Mouse (Mus musculus): ENCODE results near the gene Slc13a4.

Slc13a4 gene

DNA sequence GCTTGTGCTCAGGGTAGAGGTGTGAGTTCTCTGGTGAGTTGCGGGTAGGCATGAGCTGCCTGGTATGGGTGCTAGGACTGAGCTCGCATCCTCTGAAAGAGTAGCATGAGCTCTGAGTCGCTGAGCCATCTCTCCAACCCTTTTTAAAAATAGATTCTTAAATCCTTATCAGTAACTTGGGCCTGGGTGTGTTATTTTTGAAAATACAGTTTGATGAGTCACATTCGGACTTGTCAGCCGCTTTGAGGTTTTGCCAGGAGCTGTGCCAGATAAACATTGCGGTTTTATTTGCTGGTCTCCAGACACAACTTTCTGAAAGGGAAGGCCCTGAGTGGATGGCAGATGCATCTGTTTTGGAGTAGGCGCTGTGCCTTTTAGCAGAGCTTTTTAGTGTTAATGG lies 51.2 kb downstream of the Slc13a4 start:
- peak; percentile 94 for DNase-seq (ENCODE audit: low read depth)

DNA sequence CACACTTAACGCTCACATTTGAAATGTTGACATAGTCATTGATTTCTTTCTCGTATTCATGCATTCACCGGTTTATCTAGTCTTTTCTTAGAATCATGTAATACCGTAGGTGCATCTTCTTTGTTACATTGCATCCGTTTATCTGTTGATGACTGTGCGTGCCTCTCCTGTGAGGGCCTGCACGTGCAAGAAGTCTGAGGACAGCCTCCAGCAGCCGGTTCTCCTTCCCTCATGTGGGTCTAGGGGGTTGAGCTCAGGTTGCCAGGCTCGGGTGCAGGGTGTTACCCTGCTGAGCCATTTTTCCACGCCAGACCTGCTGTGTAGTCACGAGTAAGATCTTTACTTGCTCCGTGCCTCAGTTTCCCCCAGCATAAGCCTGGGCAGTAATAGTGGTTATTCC lies 52.9 kb downstream of the Slc13a4 start:
- DNase-seq (ENCODE audit: low read depth): no peak

DNA sequence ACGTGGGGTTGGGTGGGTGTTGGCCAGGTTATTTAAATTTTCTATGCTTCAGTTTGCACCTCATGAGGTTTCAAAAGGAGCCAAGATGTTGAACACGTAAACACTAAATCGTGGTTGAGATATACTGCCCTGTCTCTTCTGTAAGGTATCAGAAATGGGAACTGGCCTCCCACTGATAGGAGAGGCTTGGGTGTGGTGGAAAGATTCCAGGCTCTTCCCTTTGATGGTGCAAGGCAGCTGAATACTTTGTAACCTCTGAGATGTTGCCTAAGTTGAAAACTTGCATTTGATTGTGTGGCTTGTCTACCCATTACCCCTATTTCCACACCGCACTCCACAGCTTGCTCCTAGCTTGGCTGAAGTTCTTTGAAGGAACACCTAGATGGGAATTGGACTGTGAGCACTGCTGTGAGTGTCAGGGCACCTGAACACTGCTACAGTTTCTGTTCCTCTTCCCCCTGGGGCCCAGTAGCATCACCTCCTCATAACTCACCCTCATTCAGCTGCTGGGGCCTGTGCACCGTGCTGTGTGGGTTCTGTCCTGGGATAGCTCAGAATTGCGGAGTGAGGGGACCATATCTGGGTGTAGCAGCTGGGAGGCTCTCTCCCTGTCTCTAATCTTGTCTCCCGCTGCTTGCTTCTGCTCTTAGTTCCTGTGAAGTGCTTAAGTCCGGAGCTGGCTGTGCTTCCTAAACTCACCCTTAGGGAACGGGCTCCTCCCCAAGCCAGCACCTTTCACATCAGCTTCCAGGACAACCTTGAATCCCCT lies 53.6 kb downstream of the Slc13a4 start:
- no peak for DNase-seq (ENCODE audit: low read depth)

DNA sequence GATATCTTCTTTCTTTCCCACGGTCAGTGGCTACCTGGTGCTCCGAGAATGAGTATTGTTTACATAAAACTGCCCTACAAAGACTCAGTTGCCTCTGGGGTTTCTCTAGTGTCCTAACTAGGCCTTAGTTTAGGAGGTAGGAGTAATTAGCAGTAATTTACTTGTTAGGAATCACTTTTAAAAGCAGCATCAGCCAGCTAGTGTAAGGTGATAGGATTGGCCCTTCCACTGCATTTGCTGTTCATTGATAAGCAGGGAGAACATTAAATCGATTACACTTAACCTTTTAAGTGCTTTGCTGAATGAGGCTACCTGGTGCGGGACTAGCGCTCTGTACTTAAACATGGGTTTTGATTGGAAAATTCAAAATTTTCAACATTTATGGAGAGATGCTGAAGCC lies 54.5 kb downstream of the Slc13a4 start:
- DNase-seq (ENCODE audit: low read depth): no peak

DNA sequence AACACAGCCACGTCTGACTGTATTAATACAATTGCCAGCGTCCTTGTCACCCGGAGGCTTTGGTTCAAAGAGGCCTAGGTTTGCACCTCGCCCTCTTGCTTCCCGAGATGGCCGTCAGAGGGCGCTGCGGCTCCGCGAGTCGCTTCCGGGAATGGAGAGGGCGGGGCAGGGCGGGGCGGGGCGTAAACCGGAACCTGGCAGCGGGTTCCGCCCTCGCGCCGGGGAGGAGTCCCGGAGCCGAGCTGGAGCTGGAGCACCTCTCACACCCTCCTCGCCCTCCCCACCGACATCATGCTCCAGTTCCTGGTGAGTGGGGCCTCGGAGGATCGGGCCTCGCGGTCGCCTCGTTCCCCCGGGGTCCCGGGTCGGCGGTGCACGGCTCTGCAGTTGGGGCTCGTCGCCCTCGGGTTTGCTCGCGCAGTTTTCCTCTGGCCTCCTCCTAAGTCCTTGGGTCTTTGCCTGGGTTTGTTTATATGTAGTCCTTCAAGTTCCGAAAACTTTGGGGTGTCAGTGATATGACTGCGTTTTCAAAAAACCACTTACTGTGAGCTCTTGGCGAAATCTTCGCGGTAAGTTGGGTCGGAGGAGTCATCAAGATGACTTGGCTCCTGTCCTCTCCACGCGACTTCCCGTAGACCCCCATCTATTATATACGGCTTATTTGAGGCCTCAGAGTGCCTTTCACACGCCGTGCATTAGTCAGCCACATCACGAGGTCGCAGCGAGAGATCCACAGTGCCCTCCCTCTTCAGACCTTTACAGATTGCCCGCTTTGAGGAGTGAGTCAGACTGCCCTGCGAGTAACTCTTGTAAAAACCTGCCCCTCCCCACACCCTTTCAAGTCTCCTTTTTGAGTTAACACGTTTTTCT lies 55.2 kb downstream of the Slc13a4 start:
- DNase-seq (ENCODE audit: low read depth): peak; percentile 97

DNA sequence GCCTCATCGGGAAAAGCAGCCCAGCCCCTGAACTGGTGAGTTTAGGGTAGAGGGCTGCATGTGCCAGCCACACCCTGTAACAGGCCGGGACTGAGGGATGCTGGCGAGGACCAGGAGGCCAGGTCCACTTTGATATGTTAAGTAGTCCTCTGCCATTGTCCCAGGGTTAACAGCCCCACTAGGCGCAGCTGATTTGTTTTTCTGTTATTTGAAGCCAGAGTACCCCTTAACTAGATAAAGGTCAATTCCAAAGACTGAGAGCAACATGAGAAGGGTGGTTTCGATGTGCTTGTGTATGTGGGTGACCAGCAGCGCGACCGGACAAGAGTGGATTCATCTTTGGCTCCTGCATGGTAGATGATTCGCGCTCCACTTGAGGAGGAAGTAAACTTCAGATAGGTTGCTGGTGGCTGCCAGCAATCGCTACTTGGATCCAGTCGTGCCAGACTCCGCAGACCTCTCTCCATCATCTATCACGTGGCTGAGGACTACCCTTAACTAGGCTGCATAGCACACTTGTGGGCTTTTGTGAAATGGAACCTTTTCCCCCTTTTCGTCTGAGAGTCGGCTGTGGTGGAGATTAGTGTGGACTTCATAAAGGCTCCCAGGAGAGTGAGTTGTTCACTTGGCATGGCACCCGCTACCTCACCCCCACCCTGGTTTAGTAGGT lies 56.0 kb downstream of the Slc13a4 start:
- no peak for DNase-seq (ENCODE audit: low read depth)

DNA sequence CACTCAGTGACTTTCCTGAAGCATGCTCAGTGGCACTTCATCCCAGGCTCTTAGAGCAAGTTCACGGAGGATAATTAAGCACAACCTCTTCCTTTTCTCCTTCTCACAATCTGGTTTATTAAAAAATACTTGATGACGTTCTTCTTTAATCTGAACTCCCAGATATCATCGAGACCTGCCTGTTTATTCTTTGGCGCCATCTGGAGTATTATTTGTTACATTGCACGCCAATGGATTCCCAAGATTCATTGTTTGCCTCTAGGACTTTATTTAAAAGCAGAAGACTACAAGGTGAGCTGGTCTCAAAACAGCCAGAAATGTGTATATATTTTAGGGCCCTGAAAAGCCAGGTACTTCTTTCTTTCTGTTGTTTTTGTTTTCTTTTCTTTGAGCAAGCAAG lies 62.8 kb downstream of the Slc13a4 start:
- DNase-seq (ENCODE audit: low read depth): peak; percentile 67

DNA sequence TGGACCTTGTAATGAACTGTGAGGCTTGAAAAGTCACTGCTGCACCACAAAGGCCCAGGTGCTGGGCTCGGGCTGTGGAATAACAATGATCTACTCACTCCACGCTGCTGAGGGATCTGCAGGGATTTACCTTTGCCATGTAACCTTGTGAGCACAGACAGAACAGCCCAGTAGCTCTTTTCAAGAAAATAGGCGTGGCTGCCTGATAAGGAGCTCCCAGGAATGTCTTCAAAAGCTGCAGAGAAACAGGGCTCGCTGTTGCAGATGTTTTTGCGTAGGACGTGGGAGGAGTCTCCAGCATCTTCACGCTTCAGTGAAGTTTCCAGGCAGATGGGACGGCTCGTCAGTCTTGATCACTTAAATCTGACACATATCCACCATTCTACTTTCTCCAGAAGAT lies 63.9 kb downstream of the Slc13a4 start:
- DNase-seq (ENCODE audit: low read depth): no peak

DNA sequence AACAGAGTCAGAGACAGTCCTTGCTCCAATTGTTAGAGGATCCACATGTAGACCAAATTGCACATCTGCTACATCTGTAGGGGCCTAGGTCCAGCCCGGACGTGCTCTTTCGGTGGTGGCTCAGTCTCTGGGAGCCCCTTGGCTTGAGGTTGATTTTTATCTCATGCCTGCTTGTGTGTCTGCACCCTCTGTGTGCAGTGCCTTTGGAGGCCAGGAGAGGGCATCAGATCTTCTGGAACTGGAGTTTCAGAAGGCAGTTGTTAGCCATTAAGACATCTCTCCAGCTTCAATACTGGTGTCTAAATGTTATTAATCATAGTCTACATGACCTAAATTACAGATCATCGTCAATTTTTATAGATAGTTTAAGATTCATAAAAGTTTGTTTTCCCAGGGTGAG lies 64.7 kb downstream of the Slc13a4 start:
- no peak for DNase-seq (ENCODE audit: low read depth)

DNA sequence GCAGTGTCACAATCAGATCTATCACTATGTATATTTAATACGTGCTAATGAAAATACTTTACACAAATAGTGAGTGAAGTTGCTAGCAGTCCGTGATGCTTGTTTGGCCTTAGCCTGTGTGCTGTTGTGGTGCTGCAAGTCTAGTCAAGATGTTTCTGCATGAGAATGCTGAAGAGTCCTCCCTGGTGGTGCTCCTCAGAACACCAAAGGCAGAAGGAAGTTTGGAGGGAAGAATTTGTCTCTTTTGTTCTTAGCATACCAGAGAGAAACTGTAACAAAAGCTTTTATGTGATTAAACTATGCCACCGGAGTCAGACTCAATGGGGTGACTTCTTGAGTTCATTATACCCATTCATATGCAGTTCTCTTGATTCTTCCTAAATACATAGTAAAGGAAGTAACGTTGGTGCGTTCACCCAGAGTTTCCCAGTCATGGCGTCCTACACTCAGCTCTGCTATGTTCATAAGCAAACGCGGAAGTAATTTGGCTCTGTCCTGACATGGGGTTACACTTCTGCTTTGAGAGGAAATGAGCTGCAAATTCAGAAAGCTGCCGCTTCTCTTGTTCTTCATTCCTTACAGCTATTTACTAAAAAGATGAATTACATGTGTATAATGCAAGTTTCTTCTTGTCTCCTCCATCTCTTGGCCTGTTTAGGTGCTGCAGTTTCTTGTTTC lies 71.7 kb downstream of the Slc13a4 start:
- DNase-seq (ENCODE audit: low read depth): no peak

DNA sequence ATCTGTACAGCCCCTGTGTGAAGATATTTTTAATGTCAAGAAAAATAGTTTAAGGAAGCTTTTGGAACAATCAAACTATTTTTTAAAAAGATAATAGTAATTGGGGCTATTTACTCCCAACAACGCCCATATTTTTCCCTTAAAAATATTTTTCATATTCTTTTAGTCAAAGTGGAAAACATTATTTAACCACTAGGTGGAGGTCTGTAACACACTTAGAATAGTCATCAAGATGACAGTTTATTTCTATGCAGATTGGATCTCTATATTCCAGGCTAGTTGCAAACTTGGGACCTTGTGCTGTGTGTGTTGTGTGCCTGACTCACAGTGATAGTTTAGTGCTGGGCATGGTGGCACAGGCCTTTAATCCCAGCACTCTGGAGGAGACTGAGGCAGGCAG lies 78.5 kb downstream of the Slc13a4 start:
- peak; percentile 47 for DNase-seq (ENCODE audit: low read depth)

DNA sequence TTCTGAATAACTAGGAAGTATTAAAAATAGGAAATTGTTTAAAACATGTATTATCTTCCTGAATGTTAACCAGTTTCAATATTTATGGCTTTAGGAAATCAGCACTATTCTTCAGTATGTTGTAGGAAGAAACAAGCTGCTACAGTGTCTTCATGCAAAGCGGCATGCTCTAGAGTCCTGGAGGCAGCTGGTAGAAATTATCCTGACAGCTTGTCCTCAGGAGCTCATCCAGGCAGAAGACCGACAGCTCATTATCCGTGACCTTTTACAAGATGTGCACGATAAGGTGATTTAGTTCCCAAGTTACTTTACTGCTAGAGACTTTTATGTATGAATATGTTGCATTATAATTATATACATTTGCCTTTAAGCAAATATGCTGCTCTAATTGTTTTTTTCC lies 82.2 kb downstream of the Slc13a4 start:
- DNase-seq (ENCODE audit: low read depth): no peak

Data from NIH3T3 (cell line).